Mouse (Mus musculus): Measurements from ENCODE around the gene Itm2c. TPM values are rescaled to one million over a fixed set of nuclear protein-coding genes. Genes with fewer than 3 reads are reported as not detected.

Itm2c gene
- polyA plus RNA-seq, 1 experiment from 2014 or later, result 166 TPM

DNA sequence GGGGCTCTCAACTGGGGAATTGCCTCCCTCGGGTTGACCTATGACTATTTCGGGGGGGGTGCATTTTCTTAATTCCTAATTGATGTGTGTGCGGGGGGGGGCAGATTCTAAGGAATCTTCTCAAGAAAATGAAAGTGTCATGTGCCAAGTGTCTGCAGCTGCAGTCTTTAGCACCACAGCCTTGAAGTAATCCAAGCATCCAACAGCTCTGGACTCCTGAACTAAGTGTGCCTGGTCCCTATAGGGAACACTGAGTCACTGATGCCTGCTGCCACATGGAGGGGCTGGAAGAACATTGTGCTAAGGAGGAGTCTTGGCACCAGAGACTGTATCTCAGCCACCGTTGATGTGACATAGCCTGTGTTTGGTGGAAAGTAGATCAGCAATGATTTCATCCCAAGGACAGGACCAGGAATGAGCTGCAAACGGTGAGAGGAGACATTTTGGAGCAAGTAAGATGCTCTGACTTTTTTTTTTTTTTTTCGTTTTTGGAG lies 36.8 kb upstream of the Itm2c start:
- Histone ChIP-seq H3K27ac (ENCODE audit: low read length) (no peak overlapping the region), H3K4me3 (replicated peaks; ENCODE audit: low read length) (no peak overlapping the region), H3K9ac (replicated peaks; ENCODE audit: low read depth, low read length) (no peak overlapping the region), H3K9me3 (ENCODE audit: control insufficient read depth, low read length) (peaks cover 4% of the 10 kb centered on the region; the same call in 1 of the 2 replicates), H3K4me1 (replicated peaks; ENCODE audit: control insufficient read depth, insufficient read depth, low read length) (no peaks in the 10 kb centered on the region), H3K4me2 (ENCODE audit: low read length) (no peak overlapping the region), H3K27me3 (replicated peaks; ENCODE audit: control insufficient read depth, insufficient read depth, low read length) (no peaks in the 10 kb centered on the region), H3K36me3 (ENCODE audit: control insufficient read depth, insufficient read depth) (no peaks in the 10 kb centered on the region)
- ATAC-seq, result no peak
- 79% methylated on average over 6 of the region's 6 CpGs for WGBS

DNA sequence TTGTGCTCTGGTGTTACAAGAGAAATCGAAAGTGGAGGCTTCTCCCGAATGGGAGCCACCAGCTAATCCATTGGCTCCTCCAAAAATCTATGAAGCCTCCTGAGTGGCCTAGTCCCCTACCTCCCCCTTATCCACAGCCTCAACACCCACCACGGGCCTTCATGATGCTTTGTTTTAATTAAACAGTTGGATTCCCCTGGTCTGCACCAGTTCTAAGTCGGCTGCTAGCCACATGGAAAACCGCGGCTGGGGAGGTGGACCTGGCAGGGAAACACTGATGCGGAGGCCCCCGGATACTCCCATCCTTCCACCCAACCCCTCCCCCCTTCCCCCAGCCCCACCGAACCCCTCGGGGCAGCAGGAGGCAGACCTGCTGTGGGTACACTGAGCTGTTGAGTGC lies 29.7 kb upstream of the Itm2c start:
- no peak overlapping the region for H3K9ac ChIP-seq (replicated peaks; ENCODE audit: low read depth, low read length)
- no peak overlapping the region for H3K27ac ChIP-seq (ENCODE audit: low read length)
- 88% methylated on average over 10 of the region's 10 CpGs for WGBS
- H3K4me1 ChIP-seq (replicated peaks; ENCODE audit: control insufficient read depth, insufficient read depth, low read length), result no peaks in the 10 kb centered on the region
- no peaks in the 10 kb centered on the region for H3K27me3 ChIP-seq (replicated peaks; ENCODE audit: control insufficient read depth, insufficient read depth, low read length)
- H3K4me2 ChIP-seq (ENCODE audit: low read length), result no peak overlapping the region
- H3K4me3 ChIP-seq (replicated peaks; ENCODE audit: low read length), result no peak overlapping the region
- no peak for ATAC-seq
- H3K36me3 ChIP-seq (ENCODE audit: control insufficient read depth, insufficient read depth), result no peaks in the 10 kb centered on the region
- peaks cover 4% of the 10 kb centered on the region for H3K9me3 ChIP-seq (ENCODE audit: control insufficient read depth, low read length)

GRCm38 (mm10) chr1:85870001-85870400 lies 24.1 kb upstream of the Itm2c start:
- Histone ChIP-seq H3K4me3 (replicated peaks; ENCODE audit: low read length) (no peak overlapping the region), H3K4me2 (ENCODE audit: low read length) (no peak overlapping the region), H3K9me3 (ENCODE audit: control insufficient read depth, low read length) (no peaks in the 10 kb centered on the region; the same call in 1 of the 2 replicates), H3K36me3 (ENCODE audit: control insufficient read depth, insufficient read depth) (no peaks in the 10 kb centered on the region), H3K4me1 (replicated peaks; ENCODE audit: control insufficient read depth, insufficient read depth, low read length) (no peaks in the 10 kb centered on the region), H3K27ac (ENCODE audit: low read length) (no peak overlapping the region), H3K27me3 (replicated peaks; ENCODE audit: control insufficient read depth, insufficient read depth, low read length) (no peaks in the 10 kb centered on the region), H3K9ac (replicated peaks; ENCODE audit: low read depth, low read length) (no peak overlapping the region)
- WGBS, result 67% methylated on average over 7 of the region's 7 CpGs
- peak; percentile 50; the same call in 1 of the 2 replicates for ATAC-seq

DNA sequence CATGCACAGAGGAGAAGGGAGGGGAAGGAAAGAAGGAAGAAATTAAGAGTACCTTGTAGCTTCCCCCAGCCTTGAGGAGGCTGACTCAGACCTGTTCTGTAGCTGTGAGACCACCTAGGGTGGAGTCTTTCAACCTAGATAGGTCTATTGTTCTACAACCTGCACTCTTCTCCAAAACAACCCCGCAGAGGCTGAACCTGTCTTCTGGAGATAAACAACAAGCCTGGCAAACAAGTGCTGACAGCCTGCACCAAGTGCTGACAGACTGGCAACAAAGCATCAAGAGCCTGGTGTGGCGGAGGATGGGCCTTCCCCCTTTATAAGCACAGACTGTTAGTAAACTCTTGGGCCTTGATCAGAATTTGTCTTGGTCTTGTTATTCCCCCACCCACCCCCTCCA lies 23.5 kb upstream of the Itm2c start:
- ATAC-seq, result no peak
- WGBS, result 69% methylated on average over 2 of the region's 2 CpGs
- Histone ChIP-seq H3K4me2 (ENCODE audit: low read length) (no peak overlapping the region), H3K9me3 (ENCODE audit: control insufficient read depth, low read length) (no peaks in the 10 kb centered on the region; the same call in 1 of the 2 replicates), H3K4me1 (replicated peaks; ENCODE audit: control insufficient read depth, insufficient read depth, low read length) (no peaks in the 10 kb centered on the region), H3K9ac (replicated peaks; ENCODE audit: low read depth, low read length) (no peak overlapping the region), H3K27me3 (replicated peaks; ENCODE audit: control insufficient read depth, insufficient read depth, low read length) (no peaks in the 10 kb centered on the region), H3K27ac (ENCODE audit: low read length) (no peak overlapping the region), H3K4me3 (replicated peaks; ENCODE audit: low read length) (no peak overlapping the region), H3K36me3 (ENCODE audit: control insufficient read depth, insufficient read depth) (no peaks in the 10 kb centered on the region)

DNA sequence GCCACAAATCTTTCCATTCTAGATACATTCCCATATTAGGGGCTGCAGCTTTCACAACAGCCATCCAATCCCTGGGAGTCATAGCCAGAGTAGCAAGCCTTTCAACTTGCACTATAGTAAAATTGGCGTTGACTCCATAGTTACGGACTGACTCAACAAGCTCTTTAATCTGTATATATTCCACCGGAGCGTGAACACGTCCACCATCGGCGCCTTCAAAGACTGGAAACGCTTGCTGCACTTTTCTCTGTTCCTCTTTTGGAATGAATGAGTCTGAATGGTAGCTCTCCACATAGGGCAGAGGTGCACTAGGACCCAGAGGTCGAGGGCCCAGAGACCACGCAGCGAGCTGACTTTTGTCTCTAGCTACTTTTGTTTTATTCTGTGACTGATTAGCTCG lies 12.1 kb upstream of the Itm2c start:
- Histone ChIP-seq H3K36me3 (ENCODE audit: control insufficient read depth, insufficient read depth) (no peaks in the 10 kb centered on the region), H3K9ac (replicated peaks; ENCODE audit: low read depth, low read length) (no peak overlapping the region), H3K4me3 (replicated peaks; ENCODE audit: low read length) (no peak overlapping the region), H3K4me1 (replicated peaks; ENCODE audit: control insufficient read depth, insufficient read depth, low read length) (no peaks in the 10 kb centered on the region), H3K27me3 (replicated peaks; ENCODE audit: control insufficient read depth, insufficient read depth, low read length) (no peaks in the 10 kb centered on the region), H3K4me2 (ENCODE audit: low read length) (no peak overlapping the region), H3K27ac (ENCODE audit: low read length) (no peak overlapping the region), H3K9me3 (ENCODE audit: control insufficient read depth, low read length) (0 out of 2 replicates have a peak, but pooled peaks cover 3% of the 10 kb centered on the region)
- 94% methylated on average over 12 of the region's 12 CpGs for WGBS
- no peak for ATAC-seq

DNA sequence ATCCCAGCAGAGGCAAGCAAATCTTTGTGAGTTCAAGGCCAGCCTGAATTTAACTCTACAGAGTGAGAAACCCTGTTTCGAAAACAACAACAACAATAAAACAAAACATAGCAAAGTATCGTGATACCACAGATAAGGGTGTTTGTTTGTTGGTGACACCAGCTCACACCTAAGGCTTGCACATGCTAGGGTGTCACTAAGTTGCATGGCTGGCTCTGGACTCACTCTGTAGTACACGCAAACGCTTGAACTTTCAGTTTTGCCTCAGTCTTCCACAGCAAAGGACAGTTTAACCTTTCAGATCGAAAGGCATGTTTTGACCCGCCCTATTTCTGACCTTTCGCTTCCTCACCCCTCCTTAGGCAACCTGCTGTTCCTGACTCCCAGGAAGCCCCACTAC lies 6.9 kb upstream of the Itm2c start:
- no peaks in the 10 kb centered on the region for H3K9me3 ChIP-seq (ENCODE audit: control insufficient read depth, low read length)
- ATAC-seq, result no peak
- H3K36me3 ChIP-seq (ENCODE audit: control insufficient read depth, insufficient read depth), result no peaks in the 10 kb centered on the region
- H3K4me1 ChIP-seq (replicated peaks; ENCODE audit: control insufficient read depth, insufficient read depth, low read length), result no peaks in the 10 kb centered on the region
- no peak overlapping the region for H3K4me2 ChIP-seq (ENCODE audit: low read length)
- no peak overlapping the region for H3K9ac ChIP-seq (replicated peaks; ENCODE audit: low read depth, low read length)
- 88% methylated on average over 7 of the region's 7 CpGs for WGBS
- H3K27me3 ChIP-seq (replicated peaks; ENCODE audit: control insufficient read depth, insufficient read depth, low read length), result no peaks in the 10 kb centered on the region
- no peak overlapping the region for H3K27ac ChIP-seq (ENCODE audit: low read length)
- H3K4me3 ChIP-seq (replicated peaks; ENCODE audit: low read length), result no peak overlapping the region

- no peaks in the 10 kb centered on the region for H3K9me3 ChIP-seq (ENCODE audit: control insufficient read depth, low read length)
- no peaks in the 10 kb centered on the region for H3K27me3 ChIP-seq (replicated peaks; ENCODE audit: control insufficient read depth, insufficient read depth, low read length)
- H3K4me1 ChIP-seq (replicated peaks; ENCODE audit: control insufficient read depth, insufficient read depth, low read length), result peaks cover 49% of the 10 kb centered on the region
- peak overlapping the region; percentile 88 for H3K27ac ChIP-seq (ENCODE audit: low read length)
- H3K4me2 ChIP-seq (ENCODE audit: low read length), result peak overlapping the region; percentile 78
- no peaks in the 10 kb centered on the region for H3K36me3 ChIP-seq (ENCODE audit: control insufficient read depth, insufficient read depth)
- H3K4me3 ChIP-seq (replicated peaks; ENCODE audit: low read length), result peak overlapping the region; percentile 89
- ATAC-seq, result peak; percentile 35
- H3K9ac ChIP-seq (replicated peaks; ENCODE audit: low read depth, low read length), result peak overlapping the region; percentile 88
- WGBS, result under 1% methylated on average over 30 of the region's 30 CpGs
Measured at GRCm38 (mm10) chr1:85894748-85895360, 773 bp downstream of the Itm2c start.

DNA sequence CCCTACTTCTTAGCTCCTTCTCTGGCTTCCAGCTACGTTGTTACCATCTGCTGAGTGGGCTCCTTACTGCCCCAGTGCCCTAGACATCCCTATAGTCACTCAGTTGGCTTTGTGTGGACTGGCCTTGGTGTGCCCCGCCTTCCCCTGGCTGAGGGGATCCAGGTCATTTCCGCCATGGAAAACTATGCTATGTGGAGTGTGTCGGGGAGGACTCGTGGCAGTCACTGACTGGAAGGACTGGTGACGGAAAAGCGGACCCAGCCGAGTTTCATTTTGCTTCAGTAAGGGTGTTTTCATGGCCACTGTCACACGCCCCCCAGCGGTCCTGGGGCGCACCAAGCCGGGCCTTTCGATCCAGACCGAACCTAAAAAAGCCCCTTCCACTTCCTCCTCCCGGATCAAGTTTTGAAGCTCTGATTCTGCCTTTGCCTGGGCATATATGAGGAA lies 1.3 kb downstream of the Itm2c start:
- no peaks in the 10 kb centered on the region for H3K36me3 ChIP-seq (ENCODE audit: control insufficient read depth, insufficient read depth)
- peaks cover 54% of the 10 kb centered on the region for H3K4me1 ChIP-seq (replicated peaks; ENCODE audit: control insufficient read depth, insufficient read depth, low read length)
- H3K4me2 ChIP-seq (ENCODE audit: low read length), result peak overlapping the region; percentile 78
- H3K4me3 ChIP-seq (replicated peaks; ENCODE audit: low read length), result peak overlapping the region; percentile 89
- peak overlapping the region; percentile 88 for H3K27ac ChIP-seq (ENCODE audit: low read length)
- peak overlapping the region; percentile 88 for H3K9ac ChIP-seq (replicated peaks; ENCODE audit: low read depth, low read length)
- peak; percentile 26 for ATAC-seq
- H3K27me3 ChIP-seq (replicated peaks; ENCODE audit: control insufficient read depth, insufficient read depth, low read length), result no peaks in the 10 kb centered on the region
- 0% methylated on average over 15 of the region's 15 CpGs for WGBS
- H3K9me3 ChIP-seq (ENCODE audit: control insufficient read depth, low read length), result no peaks in the 10 kb centered on the region

DNA sequence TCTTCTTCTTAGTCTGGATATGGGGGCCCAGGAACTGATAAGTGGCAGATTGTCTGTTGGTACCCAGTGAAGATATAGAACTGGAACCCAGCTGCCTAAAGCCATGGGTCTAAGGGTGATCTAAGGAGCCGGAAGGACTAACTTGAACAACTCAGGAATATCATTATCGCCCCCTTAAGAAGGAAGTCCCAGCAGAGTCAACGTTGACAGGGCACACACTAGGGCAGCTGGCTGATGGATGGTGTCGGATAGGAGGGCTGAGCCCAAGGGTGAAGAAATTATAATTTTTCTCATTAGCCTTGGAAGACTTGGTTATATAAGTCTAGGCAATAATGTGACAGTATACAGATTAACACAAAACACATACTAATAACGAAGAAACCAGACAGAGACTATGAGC lies 2.0 kb downstream of the Itm2c start:
- 70% methylated on average over 5 of the region's 5 CpGs for WGBS
- Histone ChIP-seq H3K4me2 (ENCODE audit: low read length) (peak overlapping the region; percentile 78), H3K9ac (replicated peaks; ENCODE audit: low read depth, low read length) (no peak overlapping the region; the same call in 1 of the 2 replicates), H3K9me3 (ENCODE audit: control insufficient read depth, low read length) (no peaks in the 10 kb centered on the region), H3K36me3 (ENCODE audit: control insufficient read depth, insufficient read depth) (no peaks in the 10 kb centered on the region), H3K27ac (ENCODE audit: low read length) (no peak overlapping the region), H3K27me3 (replicated peaks; ENCODE audit: control insufficient read depth, insufficient read depth, low read length) (no peaks in the 10 kb centered on the region), H3K4me3 (replicated peaks; ENCODE audit: low read length) (peak overlapping the region; percentile 89), H3K4me1 (replicated peaks; ENCODE audit: control insufficient read depth, insufficient read depth, low read length) (peaks cover 61% of the 10 kb centered on the region)
- ATAC-seq, result no peak
